Mouse (Mus musculus): ENCODE measurements around the gene Cnih4. TPM values are rescaled to one million over a fixed set of nuclear protein-coding genes. Genes with fewer than 3 reads are reported as not detected.

The Cnih4 gene
- polyA plus RNA-seq, 1 experiment from 2014 or later, result 94.2 TPM

DNA sequence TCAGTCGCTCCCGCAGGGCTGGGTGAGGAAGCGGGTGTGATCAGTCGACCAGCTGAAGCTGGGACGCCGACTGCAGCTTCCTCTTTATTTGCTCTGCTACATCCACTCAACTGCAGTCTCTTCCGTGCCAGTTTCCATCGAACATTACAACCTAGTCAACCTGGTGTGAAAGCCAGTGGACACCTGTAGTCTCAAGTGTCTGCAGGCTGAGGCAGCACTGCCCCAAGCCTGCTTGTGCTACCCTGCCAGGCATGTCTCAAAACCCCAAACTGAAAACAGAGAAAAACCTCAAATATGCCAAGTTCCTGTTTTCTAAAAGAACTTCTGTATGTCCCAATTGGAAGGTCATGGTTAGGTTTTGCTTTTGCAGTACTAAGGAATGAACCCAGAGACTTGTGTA, 25.7 kb downstream of the Cnih4 start:
- H3K36me3 ChIP-seq (ENCODE audit: control insufficient read depth, insufficient read depth, low read length), result peaks cover 6% of the 10 kb centered on the region; the same call in 1 of the 2 replicates

DNA sequence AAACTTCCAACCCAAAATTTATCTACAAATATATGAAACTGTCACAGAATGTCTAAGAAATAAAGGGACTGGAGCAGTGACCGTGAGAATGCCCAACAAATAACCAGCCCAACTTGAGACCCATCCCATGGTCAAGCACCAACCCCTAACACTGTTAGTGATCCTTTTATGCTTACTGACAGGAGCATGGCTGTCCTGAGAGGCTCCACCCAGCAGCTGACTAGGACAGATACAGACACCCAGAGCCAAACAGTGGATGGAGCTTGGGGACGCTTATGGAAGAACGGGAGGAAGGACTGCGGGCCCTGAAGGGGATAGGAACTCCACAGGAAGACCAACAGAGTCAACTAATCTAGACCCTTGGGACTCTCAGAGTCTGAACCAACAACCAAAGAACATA, 44.4 kb downstream of the Cnih4 start:
- DNase-seq (ENCODE audit: low spot score), result no peak

More for the DNA sequence above, 25.7 kb downstream of the Cnih4 start:
- no peak overlapping the region for H3K4me3 ChIP-seq (ENCODE audit: low read depth, low read length)
- H3K4me2 ChIP-seq (ENCODE audit: low read depth), result no peak overlapping the region
- DNase-seq (ENCODE audit: low spot score) (no peak), ATAC-seq (ENCODE audit: insufficient read depth, low FRiP score, low TSS enrichment) (no peak)
- no peak overlapping the region for H3K9ac ChIP-seq (ENCODE audit: low read length)
- H3K27ac ChIP-seq (ENCODE audit: low read depth, low read length), result no peak overlapping the region
- no peaks in the 10 kb centered on the region for H3K4me1 ChIP-seq (ENCODE audit: control insufficient read depth, insufficient read depth, low read length)
- no peaks in the 10 kb centered on the region for H3K27me3 ChIP-seq (ENCODE audit: control insufficient read depth, insufficient read depth, low read length)
- no peaks in the 10 kb centered on the region for H3K9me3 ChIP-seq (ENCODE audit: control insufficient read depth, low read length)
- 83% methylated on average over 8 of the region's 8 CpGs for WGBS

DNA sequence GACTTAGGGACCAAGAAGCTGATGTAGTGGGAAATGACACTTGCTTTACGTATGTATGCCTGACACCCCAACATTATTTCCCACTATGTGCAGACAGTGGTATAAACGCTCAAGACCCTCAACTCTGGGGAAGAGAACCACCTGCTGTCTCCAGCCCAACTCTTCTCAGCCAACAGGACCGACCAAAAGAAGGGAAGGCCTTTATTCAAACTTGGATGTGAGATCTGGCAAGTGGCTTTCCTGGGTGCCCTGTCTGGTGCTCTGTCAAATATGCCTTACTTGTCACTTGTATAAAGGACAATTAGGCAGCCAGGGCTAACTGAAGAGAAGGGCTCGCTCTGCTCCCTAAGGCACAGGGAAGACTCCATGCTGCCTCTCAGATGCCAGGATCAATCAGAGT, 55.0 kb downstream of the Cnih4 start:
- DNase-seq (ENCODE audit: low spot score) (no peak), ATAC-seq (ENCODE audit: insufficient read depth, low FRiP score, low TSS enrichment) (no peak)
- H3K4me2 ChIP-seq (ENCODE audit: low read depth), result no peak overlapping the region
- no peak overlapping the region for H3K27ac ChIP-seq (ENCODE audit: low read depth, low read length)
- no peaks in the 10 kb centered on the region for H3K27me3 ChIP-seq (ENCODE audit: control insufficient read depth, insufficient read depth, low read length)
- H3K4me3 ChIP-seq (ENCODE audit: low read depth, low read length), result no peak overlapping the region
- H3K9ac ChIP-seq (ENCODE audit: low read length), result no peak overlapping the region
- WGBS, result 92% methylated on average over 4 of the region's 4 CpGs
- H3K4me1 ChIP-seq (ENCODE audit: control insufficient read depth, insufficient read depth, low read length), result no peaks in the 10 kb centered on the region
- no peaks in the 10 kb centered on the region for H3K9me3 ChIP-seq (ENCODE audit: control insufficient read depth, low read length)
- H3K36me3 ChIP-seq (ENCODE audit: control insufficient read depth, insufficient read depth, low read length), result peaks cover 28% of the 10 kb centered on the region

More for the DNA sequence above, 44.4 kb downstream of the Cnih4 start:
- no peak overlapping the region for H3K27ac ChIP-seq (ENCODE audit: low read depth, low read length)
- H3K9me3 ChIP-seq (ENCODE audit: control insufficient read depth, low read length), result no peaks in the 10 kb centered on the region
- no peaks in the 10 kb centered on the region for H3K27me3 ChIP-seq (ENCODE audit: control insufficient read depth, insufficient read depth, low read length)
- H3K4me1 ChIP-seq (ENCODE audit: control insufficient read depth, insufficient read depth, low read length), result no peaks in the 10 kb centered on the region
- H3K4me3 ChIP-seq (ENCODE audit: low read depth, low read length), result no peak overlapping the region
- ATAC-seq (ENCODE audit: insufficient read depth, low FRiP score, low TSS enrichment), result no peak
- H3K4me2 ChIP-seq (ENCODE audit: low read depth), result no peak overlapping the region
- H3K36me3 ChIP-seq (ENCODE audit: control insufficient read depth, insufficient read depth, low read length), result peaks cover 30% of the 10 kb centered on the region
- no peak overlapping the region for H3K9ac ChIP-seq (ENCODE audit: low read length)
- 94% methylated on average over 4 of the region's 4 CpGs for WGBS

DNA sequence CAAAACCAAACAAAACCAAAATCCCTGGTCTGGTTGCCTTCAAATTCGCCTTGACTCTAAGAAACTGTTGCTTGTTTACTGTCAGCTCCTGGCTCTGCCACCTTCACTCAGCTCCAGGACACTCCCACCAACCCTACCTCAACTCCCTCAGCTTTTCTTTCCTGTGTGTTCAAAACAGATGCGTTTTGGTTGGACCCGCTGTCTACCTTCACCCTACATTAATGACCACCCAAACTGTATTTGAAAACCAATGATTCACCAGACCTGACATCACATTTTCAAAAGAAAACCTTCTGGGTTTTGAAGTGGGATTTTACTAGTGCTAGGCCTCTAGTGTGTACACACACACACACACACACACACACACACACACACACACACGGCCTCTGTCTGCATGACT, 65.7 kb downstream of the Cnih4 start:
- H3K4me3 ChIP-seq (ENCODE audit: low read depth, low read length), result peak overlapping the region; percentile 100
- no peaks in the 10 kb centered on the region for H3K27me3 ChIP-seq (ENCODE audit: control insufficient read depth, insufficient read depth, low read length)
- DNase-seq (ENCODE audit: low spot score), result no peak
- ATAC-seq (ENCODE audit: insufficient read depth, low FRiP score, low TSS enrichment), result no peak
- no peak overlapping the region for H3K27ac ChIP-seq (ENCODE audit: low read depth, low read length)
- peak overlapping the region; percentile 94 for H3K9ac ChIP-seq (ENCODE audit: low read length)
- peaks cover 13% of the 10 kb centered on the region for H3K4me1 ChIP-seq (ENCODE audit: control insufficient read depth, insufficient read depth, low read length)
- no peaks in the 10 kb centered on the region for H3K9me3 ChIP-seq (ENCODE audit: control insufficient read depth, low read length)
- WGBS, result 22% methylated on average over 4 of the region's 4 CpGs
- H3K36me3 ChIP-seq (ENCODE audit: control insufficient read depth, insufficient read depth, low read length), result peaks cover 4% of the 10 kb centered on the region
- peak overlapping the region; percentile 90 for H3K4me2 ChIP-seq (ENCODE audit: low read depth)

DNA sequence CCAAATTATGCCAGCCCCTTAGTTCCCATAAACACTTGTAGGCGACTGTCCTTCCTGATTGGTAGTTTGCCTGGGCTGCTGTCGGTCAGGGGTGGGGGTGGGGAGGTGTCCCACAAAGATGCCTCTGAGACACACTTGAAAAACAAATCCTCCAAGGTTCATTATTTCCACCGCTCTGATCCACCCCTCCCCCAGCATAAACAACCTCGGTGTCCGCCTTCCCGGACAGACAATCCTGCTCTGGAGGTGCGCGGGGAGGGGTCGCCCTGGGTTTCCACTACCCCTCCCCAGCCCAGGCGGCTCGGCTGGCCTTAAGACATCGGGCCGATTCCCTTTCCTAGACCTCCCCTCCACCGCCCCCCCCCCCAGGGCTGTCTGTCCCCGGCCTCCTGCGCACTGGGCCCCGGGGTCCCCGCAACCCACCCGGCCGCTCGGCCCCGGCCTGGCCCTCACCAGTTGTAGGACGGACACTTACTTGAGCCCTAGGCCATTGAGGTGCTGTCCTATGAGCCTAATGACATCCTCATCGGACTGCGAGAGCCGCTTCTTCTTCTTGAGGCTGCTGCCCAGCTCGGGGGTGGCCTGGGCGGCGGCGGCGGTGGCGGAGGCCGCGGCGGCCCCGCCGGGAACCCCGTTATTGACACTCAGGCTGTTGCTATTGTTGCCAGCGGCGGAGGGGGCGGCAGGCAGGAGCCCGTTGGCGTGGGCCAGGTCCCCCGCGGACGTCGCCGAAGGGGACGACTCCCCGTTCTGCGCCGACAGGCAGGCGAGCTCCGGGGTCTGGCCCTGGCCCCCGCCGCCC, 66.3 kb downstream of the Cnih4 start:
- DNase-seq (ENCODE audit: low spot score) (peak; percentile 54), ATAC-seq (ENCODE audit: insufficient read depth, low FRiP score, low TSS enrichment) (peak; percentile 43)
- Histone ChIP-seq H3K9ac (ENCODE audit: low read length) (peak overlapping the region; percentile 94), H3K36me3 (ENCODE audit: control insufficient read depth, insufficient read depth, low read length) (peaks cover 4% of the 10 kb centered on the region), H3K9me3 (ENCODE audit: control insufficient read depth, low read length) (no peaks in the 10 kb centered on the region), H3K4me1 (ENCODE audit: control insufficient read depth, insufficient read depth, low read length) (peaks cover 13% of the 10 kb centered on the region), H3K27me3 (ENCODE audit: control insufficient read depth, insufficient read depth, low read length) (no peaks in the 10 kb centered on the region), H3K4me2 (ENCODE audit: low read depth) (peak overlapping the region; percentile 90), H3K27ac (ENCODE audit: low read depth, low read length) (peak overlapping the region; percentile 77), H3K4me3 (ENCODE audit: low read depth, low read length) (peak overlapping the region; percentile 100)
- under 1% methylated on average over 34 of the region's 56 CpGs for WGBS

DNA sequence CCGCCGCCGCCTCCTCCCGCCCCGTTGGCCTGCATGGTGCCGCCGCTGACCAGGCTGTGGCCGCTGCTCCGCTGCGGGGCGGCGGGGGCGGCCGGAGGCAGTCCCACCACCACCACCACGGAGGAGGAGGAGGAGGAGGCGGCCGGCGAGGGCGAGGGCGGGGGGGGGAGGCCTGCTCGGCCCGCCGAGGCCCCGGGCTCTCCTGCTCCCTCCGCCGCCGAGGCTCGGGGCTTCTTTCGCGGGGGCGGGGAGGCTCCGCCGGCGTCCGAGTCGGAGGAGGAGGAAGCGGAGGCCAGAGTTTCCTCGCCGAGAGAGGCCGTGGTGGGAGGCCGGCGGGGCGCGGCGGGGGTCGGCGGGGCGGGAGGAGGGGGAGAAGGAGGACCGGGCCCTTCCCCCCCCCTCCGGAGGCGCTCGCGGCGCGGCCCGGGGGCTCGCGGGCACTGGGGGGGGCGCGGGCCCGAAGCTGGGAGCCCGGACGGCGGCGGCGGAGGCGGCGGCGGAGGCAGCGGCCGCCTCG, 67.0 kb downstream of the Cnih4 start:
- Histone ChIP-seq H3K9me3 (ENCODE audit: control insufficient read depth, low read length) (no peaks in the 10 kb centered on the region), H3K4me2 (ENCODE audit: low read depth) (peak overlapping the region; percentile 90), H3K9ac (ENCODE audit: low read length) (peak overlapping the region; percentile 94), H3K36me3 (ENCODE audit: control insufficient read depth, insufficient read depth, low read length) (peaks cover 4% of the 10 kb centered on the region), H3K27me3 (ENCODE audit: control insufficient read depth, insufficient read depth, low read length) (no peaks in the 10 kb centered on the region), H3K4me3 (ENCODE audit: low read depth, low read length) (peak overlapping the region; percentile 100), H3K4me1 (ENCODE audit: control insufficient read depth, insufficient read depth, low read length) (peaks cover 13% of the 10 kb centered on the region), H3K27ac (ENCODE audit: low read depth, low read length) (peak overlapping the region; percentile 77)
- WGBS, result 0% methylated on average over 1 of the region's 72 CpGs
- ATAC-seq (ENCODE audit: insufficient read depth, low FRiP score, low TSS enrichment) (peak; percentile 43), DNase-seq (ENCODE audit: low spot score) (no peak)

DNA sequence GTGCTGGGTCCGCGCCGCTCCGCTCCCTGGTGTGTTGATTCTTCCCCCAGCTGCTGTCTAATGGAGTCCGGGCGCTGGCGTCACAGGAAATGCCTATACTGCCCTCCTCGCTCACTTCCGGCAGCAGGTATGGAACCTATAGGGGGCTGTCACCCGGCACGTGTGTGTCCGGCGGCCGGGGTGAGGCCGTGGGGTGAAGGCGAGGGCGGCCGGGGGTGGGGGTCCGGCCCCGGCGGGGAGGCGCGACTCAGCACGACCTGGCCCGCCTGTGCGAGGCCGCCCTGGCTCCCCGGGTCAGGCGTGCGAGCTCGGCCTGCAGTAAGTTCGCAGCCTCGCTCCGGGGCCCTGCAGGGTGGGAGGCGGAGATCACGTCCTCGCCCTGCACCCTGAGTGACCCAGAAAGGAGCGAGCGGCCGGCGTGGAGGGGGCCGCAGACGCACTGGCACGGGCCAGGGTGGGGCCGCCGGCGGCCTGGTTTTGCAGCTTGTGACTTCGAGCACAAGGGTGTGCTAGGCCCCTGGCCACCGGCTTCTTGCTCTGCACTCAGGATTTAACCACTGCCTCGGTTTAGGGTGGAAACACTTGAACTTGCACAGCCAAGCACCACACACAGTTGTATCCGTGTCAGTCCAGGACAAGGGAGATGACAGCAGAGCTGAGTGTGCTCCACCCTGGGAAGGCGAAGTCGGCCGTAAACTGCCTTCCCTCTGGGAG, 67.6 kb downstream of the Cnih4 start, which contains the start of gene Wdr26:
Wdr26 (minus strand) TSS at position 82 of the 714 bp plus-strand sequence.
- DNase-seq (ENCODE audit: low spot score) (peak; percentile 87), ATAC-seq (ENCODE audit: insufficient read depth, low FRiP score, low TSS enrichment) (peak; percentile 90)
- peak within 1 kb of the TSS; percentile 77 for H3K27ac ChIP-seq (ENCODE audit: low read depth, low read length)
- WGBS, result under 1% methylated on average over 50 of the region's 54 CpGs
- peak within 1 kb of the TSS; percentile 94 for H3K9ac ChIP-seq (ENCODE audit: low read length)
- peak within 1 kb of the TSS; percentile 100 for H3K4me3 ChIP-seq (ENCODE audit: low read depth, low read length)
- H3K27me3 ChIP-seq (ENCODE audit: control insufficient read depth, insufficient read depth, low read length), result no peaks in the 10 kb centered on the region
- peaks cover 13% of the 10 kb centered on the region for H3K4me1 ChIP-seq (ENCODE audit: control insufficient read depth, insufficient read depth, low read length)
- H3K9me3 ChIP-seq (ENCODE audit: control insufficient read depth, low read length), result no peaks in the 10 kb centered on the region
- no peaks in the 10 kb centered on the region; the same call in 1 of the 2 replicates for H3K36me3 ChIP-seq (ENCODE audit: control insufficient read depth, insufficient read depth, low read length)
- H3K4me2 ChIP-seq (ENCODE audit: low read depth), result peak within 1 kb of the TSS; percentile 90

DNA sequence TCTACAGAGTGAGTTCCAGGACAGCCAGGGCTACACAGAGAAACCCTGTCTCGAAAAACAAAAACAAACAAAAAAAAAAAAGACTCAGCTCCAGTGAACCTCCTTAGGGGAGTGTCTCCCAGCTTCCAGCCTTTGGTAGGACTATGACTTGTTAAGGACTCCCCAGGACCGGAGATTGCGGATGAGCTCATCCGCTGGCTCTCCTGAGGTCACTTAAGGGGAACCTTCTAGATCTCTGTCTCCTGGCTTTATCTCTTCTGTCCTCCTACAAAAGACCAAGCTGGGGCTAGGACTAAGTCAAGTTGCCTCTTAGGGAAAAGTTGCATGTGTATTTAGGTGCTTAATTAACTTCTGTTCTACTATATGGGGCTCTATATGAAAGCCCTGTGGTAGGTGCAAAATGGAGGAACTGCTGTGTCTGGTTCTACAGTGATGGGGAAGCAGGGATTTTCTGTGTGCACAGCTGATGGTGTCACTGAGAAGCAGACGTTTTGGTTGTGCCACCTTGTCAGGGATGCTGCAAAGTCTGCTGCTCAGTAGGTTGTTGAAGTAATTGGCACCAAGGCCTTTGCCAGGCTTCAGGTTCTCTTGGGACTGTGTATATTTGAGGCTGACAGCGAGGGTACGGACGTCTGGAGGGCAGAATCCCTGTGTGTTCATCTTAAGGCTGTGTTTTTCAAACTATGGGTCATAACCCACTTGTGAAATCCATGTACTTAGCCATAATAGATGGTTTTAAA, 70.0 kb downstream of the Cnih4 start:
- H3K4me1 ChIP-seq (ENCODE audit: control insufficient read depth, insufficient read depth, low read length), result peaks cover 12% of the 10 kb centered on the region
- H3K27me3 ChIP-seq (ENCODE audit: control insufficient read depth, insufficient read depth, low read length), result no peaks in the 10 kb centered on the region
- H3K4me2 ChIP-seq (ENCODE audit: low read depth), result no peak overlapping the region
- ATAC-seq (ENCODE audit: insufficient read depth, low FRiP score, low TSS enrichment) (no peak), DNase-seq (ENCODE audit: low spot score) (no peak)
- H3K9me3 ChIP-seq (ENCODE audit: control insufficient read depth, low read length), result no peaks in the 10 kb centered on the region
- no peak overlapping the region for H3K27ac ChIP-seq (ENCODE audit: low read depth, low read length)
- no peak overlapping the region for H3K9ac ChIP-seq (ENCODE audit: low read length)
- H3K36me3 ChIP-seq (ENCODE audit: control insufficient read depth, insufficient read depth, low read length), result no peaks in the 10 kb centered on the region; the same call in 1 of the 2 replicates
- H3K4me3 ChIP-seq (ENCODE audit: low read depth, low read length), result no peak overlapping the region
- WGBS, result 86% methylated on average over 8 of the region's 8 CpGs

Data from neural tube, embryonic 11.5 days (tissue).